Mouse (Mus musculus) liver, embryonic 14.5 days (tissue): Measurements from ENCODE around the gene Cux1.

ENCODE experiments used
- CTCF ChIP-seq: IDR thresholded peaks from 2 replicates; pipeline ENCODE4 v1.5.1; 2016; ENCODE audit warnings: antibody characterized with exemption, low read depth, control low read depth
- EP300 ChIP-seq: IDR thresholded peaks from 2 replicates; pipeline ENCODE4 v1.6.1; 2016; ENCODE audit warnings: antibody characterized with exemption, low read depth

GRCm38 (mm10) chr5:136565311-136565811 lies 1.9 kb downstream of the Cux1 start:
- TF ChIP-seq EP300 (no peak), CTCF (no peak)
